Mouse (Mus musculus): Measurements from ENCODE around the gene Nedd9. TPM values are rescaled to one million over a fixed set of nuclear protein-coding genes. Genes with fewer than 3 reads are reported as not detected.

The Nedd9 gene
- 11.2 and 19.7 TPM in 2 replicates for total RNA-seq (2015; ENCODE audit: low replicate concordance)
- total RNA-seq (2017; ENCODE audit: low replicate concordance): 8.7 and 17.2 TPM in 2 replicates

GRCm38 (mm10) chr13:41486606-41487408 lies at the start of gene Nedd9:
TSS of gene Nedd9 (minus strand) at chr13:41487362.
- no peak for ATAC-seq (replicated peaks; ENCODE audit: low FRiP score, poor library complexity, severe bottlenecking)

GRCm38 (mm10) chr13:41532625-41533024 lies 45.5 kb upstream of the Nedd9 start:
- no peak for ATAC-seq (replicated peaks; ENCODE audit: low FRiP score, poor library complexity, severe bottlenecking)

GRCm38 (mm10) chr13:41530326-41530725 lies 43.2 kb upstream of the Nedd9 start:
- ATAC-seq (replicated peaks; ENCODE audit: low FRiP score, poor library complexity, severe bottlenecking): no peak

GRCm38 (mm10) chr13:41524208-41524607 lies 37.0 kb upstream of the Nedd9 start:
- ATAC-seq (replicated peaks; ENCODE audit: low FRiP score, poor library complexity, severe bottlenecking): no peak

- ATAC-seq (replicated peaks; ENCODE audit: low FRiP score, poor library complexity, severe bottlenecking): no peak
These were observed 34.1 kb upstream of the Nedd9 start for GRCm38 (mm10) chr13:41521296-41521695.

GRCm38 (mm10) chr13:41520549-41521161 lies 33.5 kb upstream of the Nedd9 start:
- ATAC-seq (replicated peaks; ENCODE audit: low FRiP score, poor library complexity, severe bottlenecking): no peak

GRCm38 (mm10) chr13:41519792-41520191 lies 32.6 kb upstream of the Nedd9 start:
- ATAC-seq (replicated peaks; ENCODE audit: low FRiP score, poor library complexity, severe bottlenecking): no peak

- ATAC-seq (replicated peaks; ENCODE audit: low FRiP score, poor library complexity, severe bottlenecking): no peak
These were observed 30.0 kb upstream of the Nedd9 start for GRCm38 (mm10) chr13:41517193-41517592.

GRCm38 (mm10) chr13:41515749-41516148 lies 28.6 kb upstream of the Nedd9 start:
- no peak for ATAC-seq (replicated peaks; ENCODE audit: low FRiP score, poor library complexity, severe bottlenecking)

- ATAC-seq (replicated peaks; ENCODE audit: low FRiP score, poor library complexity, severe bottlenecking): no peak
These were observed 27.8 kb upstream of the Nedd9 start for GRCm38 (mm10) chr13:41514918-41515317.

GRCm38 (mm10) chr13:41513456-41513855 lies 26.3 kb upstream of the Nedd9 start:
- ATAC-seq (replicated peaks; ENCODE audit: low FRiP score, poor library complexity, severe bottlenecking): no peak

- ATAC-seq (replicated peaks; ENCODE audit: low FRiP score, poor library complexity, severe bottlenecking): no peak
These were observed 25.1 kb upstream of the Nedd9 start for GRCm38 (mm10) chr13:41512243-41512642.

- no peak for ATAC-seq (replicated peaks; ENCODE audit: low FRiP score, poor library complexity, severe bottlenecking)
These were observed 23.7 kb upstream of the Nedd9 start for GRCm38 (mm10) chr13:41510631-41511419.

GRCm38 (mm10) chr13:41505594-41505993 lies 18.4 kb upstream of the Nedd9 start:
- ATAC-seq (replicated peaks; ENCODE audit: low FRiP score, poor library complexity, severe bottlenecking): no peak

- no peak for ATAC-seq (replicated peaks; ENCODE audit: low FRiP score, poor library complexity, severe bottlenecking)
These were observed 17.8 kb upstream of the Nedd9 start for GRCm38 (mm10) chr13:41504997-41505396.

- no peak for ATAC-seq (replicated peaks; ENCODE audit: low FRiP score, poor library complexity, severe bottlenecking)
These were observed 17.3 kb upstream of the Nedd9 start for GRCm38 (mm10) chr13:41504448-41504847.

GRCm38 (mm10) chr13:41502917-41503301 lies 15.7 kb upstream of the Nedd9 start:
- ATAC-seq (replicated peaks; ENCODE audit: low FRiP score, poor library complexity, severe bottlenecking): no peak

- no peak for ATAC-seq (replicated peaks; ENCODE audit: low FRiP score, poor library complexity, severe bottlenecking)
These were observed 15.2 kb upstream of the Nedd9 start for GRCm38 (mm10) chr13:41502136-41502916.

GRCm38 (mm10) chr13:41500793-41501192 lies 13.6 kb upstream of the Nedd9 start:
- ATAC-seq (replicated peaks; ENCODE audit: low FRiP score, poor library complexity, severe bottlenecking): no peak

- no peak for ATAC-seq (replicated peaks; ENCODE audit: low FRiP score, poor library complexity, severe bottlenecking)
These were observed 11.5 kb upstream of the Nedd9 start for GRCm38 (mm10) chr13:41498611-41499121.

Measured in erythroid progenitor cell, adult 5-6 weeks (primary cell).